Mouse (Mus musculus) G1E (cell line): ENCODE measurements around the gene Tcf3.

Source experiments
- CTCF ChIP-seq: IDR thresholded peaks from 2 replicates; pipeline ENCODE4 v1.5.1; 2012; ENCODE audit warnings: low read depth, low read length, inconsistent platforms, mixed read lengths
- GATA1 ChIP-seq: IDR thresholded peaks from 2 replicates; pipeline ENCODE4 v1.6.1; 2012; ENCODE audit warnings: borderline replicate concordance, low read length, inconsistent platforms, mixed read lengths
- GATA2 ChIP-seq: IDR thresholded peaks from 2 replicates; pipeline ENCODE4 v1.6.1; 2012; ENCODE audit warnings: low read depth, low read length, inconsistent platforms, borderline replicate concordance
- TAL1 ChIP-seq: conservative IDR thresholded peaks from 2 replicates; pipeline ENCODE4 v1.6.1; 2012; ENCODE audit warnings: low read depth, low read length, inconsistent platforms, mixed read lengths

- no peak for TF ChIP-seq CTCF
- no peak for TF ChIP-seq GATA1
- TF ChIP-seq TAL1, result no peak
- TF ChIP-seq GATA2, result no peak
These were observed 8.4 kb downstream of the Tcf3 start for GRCm38 (mm10) chr10:80425041-80425440.
